Mouse (Mus musculus) embryonic facial prominence, embryonic 12.5 days (tissue): ENCODE results near the gene Lrrc1. TPM values are rescaled to one million over a fixed set of nuclear protein-coding genes. Genes with fewer than 3 reads are reported as not detected.
"Not testable (repeated sequence)": the region's sequence is repeated elsewhere in the genome, so short reads cannot be mapped to it uniquely, and the experiment has no call there.

Source experiments
- ATAC-seq: fragments of 200-750 bp; cut with Nextera tagmentation; 2 replicates; pipeline ENCODE4 v1.8.0; 2017; ENCODE audit not compliant: insufficient number of reproducible peaks, insufficient read depth, low FRiP score, low TSS enrichment
- H3K27ac ChIP-seq: fragments of 300-500 bp; sonication (generic); 2 replicates; pipeline ENCODE4 v1.5.1; 2016; ENCODE audit warnings: mild to moderate bottlenecking
- H3K27me3 ChIP-seq: fragments of 300-500 bp; sonication (generic); 2 replicates; pipeline ENCODE4 v1.6.1; 2016; ENCODE audit warnings: mild to moderate bottlenecking, moderate library complexity
- H3K36me3 ChIP-seq: fragments of 300-500 bp; sonication (generic); 2 replicates; pipeline ENCODE4 v1.6.1; 2016; ENCODE audit warnings: mild to moderate bottlenecking
- H3K4me1 ChIP-seq: fragments of 300-500 bp; sonication (generic); 2 replicates; pipeline ENCODE4 v1.6.1; 2016
- H3K4me2 ChIP-seq: fragments of 300-500 bp; sonication (generic); replicated peaks from 2 replicates; pipeline ENCODE4 v1.6.1; 2016; ENCODE audit warnings: mild to moderate bottlenecking, moderate library complexity
- H3K4me3 ChIP-seq: fragments of 300-500 bp; sonication (generic); 2 replicates; pipeline ENCODE4 v1.5.1; 2016; ENCODE audit warnings: mild to moderate bottlenecking
- H3K9ac ChIP-seq: fragments of 300-500 bp; sonication (generic); 2 replicates; pipeline ENCODE4 v1.6.1; 2016; ENCODE audit warnings: mild to moderate bottlenecking, moderate library complexity
- H3K9me3 ChIP-seq: fragments of 300-500 bp; sonication (generic); 2 replicates; pipeline ENCODE4 v1.6.1; 2016; ENCODE audit warnings: mild to moderate bottlenecking, moderate library complexity
- WGBS: fragments of 180-500 bp; shearing (Covaris S2); methylation state at CpG from one replicate; pipeline ENCODE4 v1.1.7; 2016; 5-methylcytosine and 5-hydroxymethylcytosine counted together
- polyA plus RNA-seq: library from polyadenylated mRNA; unstranded; fragments of >200 nt; fragmentation: Nextera tagmentation; extraction: Ambion mirVana; gene quantifications from 2 replicates; pipeline ENCODE4 v1.2.1, GENCODE M21; 2016

Gene Lrrc1
- polyA plus RNA-seq: 15.2 and 16.0 TPM in 2 replicates

DNA sequence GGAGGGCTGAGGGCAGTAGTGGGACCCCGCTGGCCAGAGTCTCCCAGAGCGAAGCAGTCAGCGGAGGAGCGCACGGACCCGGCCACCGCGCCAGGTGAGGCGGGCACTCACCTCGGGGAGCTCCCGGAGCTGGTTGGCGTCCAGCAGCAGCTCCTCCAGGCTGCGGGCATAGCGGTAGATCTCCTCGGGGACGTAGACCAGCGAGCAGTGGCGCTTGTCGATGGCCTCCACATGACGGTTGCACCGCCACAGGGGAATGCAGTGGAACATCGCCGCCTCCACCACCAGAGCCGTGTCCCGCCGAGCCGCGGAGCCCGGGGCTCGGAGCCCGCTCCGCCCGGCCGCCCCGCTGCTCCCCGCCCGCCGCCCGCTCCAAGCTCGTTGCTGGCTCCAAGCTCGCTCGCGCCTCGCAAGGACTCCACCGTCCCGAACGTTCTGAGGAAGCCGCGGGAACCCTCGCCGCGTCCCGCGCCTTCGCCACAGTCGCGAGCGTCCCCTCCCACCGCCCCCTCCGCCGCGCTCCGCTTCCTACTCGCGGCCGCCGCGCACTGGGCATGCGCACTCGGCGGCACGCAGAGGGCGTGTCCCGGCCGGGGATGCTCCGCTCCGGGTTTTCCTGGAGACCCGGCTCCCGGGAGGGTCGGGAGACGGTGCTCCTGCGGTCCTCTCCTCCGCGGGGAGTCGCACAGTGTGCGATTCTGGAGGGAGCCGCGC is at the start of gene Lrrc1:
Gene Lrrc1, minus strand, starts transcription at position 517 of the 714 bp plus-strand sequence.
- H3K4me3 ChIP-seq: peak within 1 kb of the TSS; percentile 75
- 0 out of 2 replicates have a peak, but pooled peaks cover 5% of the 10 kb centered on the region for H3K4me1 ChIP-seq
- peak; percentile 85 for ATAC-seq
- peak within 1 kb of the TSS; percentile 79 for H3K9ac ChIP-seq
- peak within 1 kb of the TSS; percentile 95 for H3K4me2 ChIP-seq
- H3K27ac ChIP-seq: peak within 1 kb of the TSS; percentile 83
- no peaks in the 10 kb centered on the region for H3K27me3 ChIP-seq
- no peaks in the 10 kb centered on the region for H3K36me3 ChIP-seq
- no peaks in the 10 kb centered on the region for H3K9me3 ChIP-seq
- under 1% methylated on average over 88 of the region's 88 CpGs for WGBS

DNA sequence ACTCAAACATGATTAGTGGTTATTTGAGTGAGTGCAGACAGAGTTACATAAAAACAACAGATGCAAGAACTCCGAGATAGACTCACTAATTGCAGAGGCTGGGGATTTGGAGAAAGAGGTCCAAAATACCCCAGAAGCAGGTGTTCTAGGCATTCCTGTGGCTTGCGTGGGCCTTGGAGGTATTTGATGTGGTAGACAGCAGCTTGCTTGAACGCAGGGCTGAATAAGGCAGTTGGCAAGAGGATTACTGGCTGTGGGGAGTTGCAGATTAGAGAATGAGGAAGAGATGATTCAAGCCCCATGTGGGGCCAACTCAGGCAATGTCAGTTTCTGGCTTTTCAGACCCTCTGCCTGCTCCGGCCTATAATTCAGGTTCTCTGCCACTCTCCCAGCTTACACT is 47.8 kb upstream of the Lrrc1 start:
- no peak overlapping the region for H3K4me2 ChIP-seq
- H3K9ac ChIP-seq: no peak overlapping the region
- no peak overlapping the region for H3K4me3 ChIP-seq
- ATAC-seq: peak; percentile 52; the same call in 1 of the 2 replicates
- H3K36me3 ChIP-seq: no peaks in the 10 kb centered on the region
- no peak overlapping the region for H3K27ac ChIP-seq
- no peaks in the 10 kb centered on the region for H3K9me3 ChIP-seq
- H3K4me1 ChIP-seq: no peaks in the 10 kb centered on the region; the same call in 1 of the 2 replicates
- 55% methylated on average over 4 of the region's 4 CpGs for WGBS
- H3K27me3 ChIP-seq: 0 out of 2 replicates have a peak, but pooled peaks cover 5% of the 10 kb centered on the region

DNA sequence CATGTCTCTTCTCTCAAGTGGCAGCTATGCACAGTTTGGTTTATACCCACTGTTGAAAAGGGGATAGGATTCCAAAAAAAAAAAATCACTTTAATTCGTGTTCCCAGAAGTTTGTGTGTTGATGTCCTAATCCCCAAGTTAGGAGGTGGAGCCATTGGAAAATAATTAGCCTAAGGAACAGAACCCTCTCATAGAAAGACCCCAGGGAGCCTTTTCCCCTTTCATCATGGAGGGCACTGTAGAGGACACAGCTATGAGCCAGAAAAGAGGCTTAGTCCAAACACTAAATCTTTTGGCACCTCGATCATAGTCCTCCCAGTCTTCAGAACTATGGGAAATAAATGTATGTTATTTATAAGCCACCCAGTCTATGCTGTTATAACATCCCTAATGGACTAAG is 44.8 kb upstream of the Lrrc1 start:
- H3K4me1 ChIP-seq: no peaks in the 10 kb centered on the region
- H3K9me3 ChIP-seq: no peaks in the 10 kb centered on the region
- no peak for ATAC-seq
- no peak overlapping the region for H3K4me3 ChIP-seq
- no peak overlapping the region for H3K9ac ChIP-seq
- no peaks in the 10 kb centered on the region for H3K27me3 ChIP-seq
- 52% methylated on average over 2 of the region's 2 CpGs for WGBS
- no peaks in the 10 kb centered on the region for H3K36me3 ChIP-seq
- H3K27ac ChIP-seq: no peak overlapping the region
- no peak overlapping the region for H3K4me2 ChIP-seq

DNA sequence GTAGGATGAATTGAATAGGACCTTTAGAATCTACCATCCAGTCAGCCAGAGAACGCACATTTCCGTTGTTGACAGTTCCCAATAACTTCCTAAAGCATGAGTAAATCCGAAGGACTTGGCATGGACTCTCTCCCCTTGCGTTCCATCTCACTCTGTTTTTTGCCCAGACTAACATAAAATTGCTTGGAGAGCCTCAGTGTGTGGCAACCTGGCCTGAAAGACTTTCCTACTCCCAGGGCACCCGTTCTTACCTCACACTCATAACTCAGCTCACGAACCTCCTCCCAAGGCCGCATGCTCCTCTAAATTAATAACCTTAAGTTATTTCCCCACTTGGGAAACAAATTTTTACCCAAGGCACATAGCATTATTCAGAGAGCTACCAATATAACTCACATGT is 42.9 kb upstream of the Lrrc1 start:
- ATAC-seq: no peak
- Histone ChIP-seq H3K4me2 (no peak overlapping the region), H3K27ac (no peak overlapping the region), H3K27me3 (no peaks in the 10 kb centered on the region), H3K9ac (no peak overlapping the region), H3K9me3 (no peaks in the 10 kb centered on the region), H3K4me3 (no peak overlapping the region), H3K36me3 (no peaks in the 10 kb centered on the region), H3K4me1 (no peaks in the 10 kb centered on the region)
- WGBS: 85% methylated on average over 7 of the region's 7 CpGs

DNA sequence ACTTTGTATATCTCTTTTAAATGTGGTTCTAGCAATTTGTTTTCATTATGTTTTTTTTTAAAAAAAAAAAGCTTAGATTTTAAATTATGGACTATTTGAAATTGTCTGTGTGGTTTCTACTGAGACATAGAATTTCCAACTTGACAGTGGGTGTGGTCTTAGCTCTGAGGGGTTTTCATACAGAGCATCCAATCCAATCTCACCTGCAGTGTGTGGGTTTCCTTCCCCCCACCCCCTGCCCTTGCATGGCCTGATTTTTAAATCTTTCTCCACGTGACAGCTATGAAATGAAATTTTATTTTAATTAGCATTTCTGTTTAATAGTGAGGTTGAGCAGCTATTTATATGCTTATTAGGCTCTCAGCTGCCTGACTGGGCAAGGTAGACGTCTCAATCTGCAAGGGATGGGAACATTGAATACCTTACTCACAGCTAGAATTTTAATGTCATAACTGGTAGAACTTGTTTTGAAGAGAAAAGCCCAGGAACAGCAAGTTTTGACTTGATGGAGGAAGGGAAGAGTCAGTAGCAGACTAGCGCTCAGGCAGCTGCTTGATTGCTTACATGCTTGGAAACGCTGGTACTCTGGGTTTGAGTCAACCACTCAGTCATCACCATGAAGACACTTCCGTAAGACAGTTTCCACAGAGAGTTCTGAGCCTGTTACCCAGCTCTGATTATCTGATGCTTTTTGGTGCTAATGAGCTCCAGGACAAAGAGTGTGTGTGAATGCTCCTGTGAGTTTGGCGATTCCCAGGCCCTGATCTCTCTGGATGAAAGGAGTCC is 42.3 kb upstream of the Lrrc1 start:
- Histone ChIP-seq H3K36me3 (no peaks in the 10 kb centered on the region), H3K27ac (no peak overlapping the region), H3K4me1 (no peaks in the 10 kb centered on the region), H3K9ac (no peak overlapping the region), H3K4me3 (no peak overlapping the region), H3K27me3 (no peaks in the 10 kb centered on the region), H3K9me3 (no peaks in the 10 kb centered on the region), H3K4me2 (no peak overlapping the region)
- ATAC-seq: no peak
- WGBS: 60% methylated on average over 6 of the region's 6 CpGs

DNA sequence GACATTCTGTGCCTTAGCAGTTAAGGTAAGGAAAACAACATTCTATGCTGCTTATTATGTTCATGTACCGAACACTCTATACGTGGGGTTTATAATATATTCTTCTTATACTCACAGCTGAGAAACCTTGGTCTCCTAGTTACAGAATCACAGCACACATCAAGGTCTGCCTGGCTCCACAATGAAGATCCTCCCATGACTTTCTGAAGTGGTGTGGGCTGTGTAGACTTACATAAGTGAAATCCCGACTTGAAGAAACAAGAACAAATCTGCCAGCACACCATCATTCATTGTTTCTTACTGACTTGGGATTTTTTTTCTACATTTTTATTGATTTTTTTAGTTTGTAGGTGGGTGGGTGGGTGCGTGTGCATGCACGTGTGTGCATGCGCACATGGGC is 40.1 kb upstream of the Lrrc1 start:
- no peak for ATAC-seq
- 92% methylated on average over 6 of the region's 6 CpGs for WGBS
- Histone ChIP-seq H3K4me3 (no peak overlapping the region), H3K27ac (no peak overlapping the region), H3K36me3 (no peaks in the 10 kb centered on the region), H3K4me1 (no peaks in the 10 kb centered on the region), H3K27me3 (no peaks in the 10 kb centered on the region), H3K9ac (no peak overlapping the region), H3K4me2 (no peak overlapping the region), H3K9me3 (no peaks in the 10 kb centered on the region)

DNA sequence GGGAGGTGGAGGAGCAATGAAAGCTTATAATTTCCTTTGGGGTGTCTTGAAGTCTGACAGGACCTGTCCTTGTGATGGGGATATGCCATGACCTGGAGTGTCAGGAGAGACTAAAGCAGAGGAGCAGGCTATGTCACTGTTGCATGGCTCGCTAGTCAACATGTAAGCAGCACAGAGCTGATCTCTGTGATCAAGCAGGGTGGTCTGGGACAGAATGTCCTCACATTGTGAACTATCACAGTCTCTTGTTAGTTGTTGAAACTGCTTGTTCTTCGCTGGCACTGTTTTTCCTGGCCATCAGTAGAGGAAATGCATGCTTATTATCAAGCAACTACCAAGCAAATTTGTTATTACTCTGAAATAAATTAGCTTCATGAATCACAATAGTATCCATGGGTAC is 38.6 kb upstream of the Lrrc1 start:
- Histone ChIP-seq H3K9ac (no peak overlapping the region), H3K4me2 (no peak overlapping the region), H3K36me3 (no peaks in the 10 kb centered on the region), H3K27me3 (no peaks in the 10 kb centered on the region), H3K4me1 (no peaks in the 10 kb centered on the region), H3K27ac (no peak overlapping the region), H3K9me3 (no peaks in the 10 kb centered on the region), H3K4me3 (no peak overlapping the region)
- 77% methylated on average over 2 of the region's 2 CpGs for WGBS
- ATAC-seq: no peak

DNA sequence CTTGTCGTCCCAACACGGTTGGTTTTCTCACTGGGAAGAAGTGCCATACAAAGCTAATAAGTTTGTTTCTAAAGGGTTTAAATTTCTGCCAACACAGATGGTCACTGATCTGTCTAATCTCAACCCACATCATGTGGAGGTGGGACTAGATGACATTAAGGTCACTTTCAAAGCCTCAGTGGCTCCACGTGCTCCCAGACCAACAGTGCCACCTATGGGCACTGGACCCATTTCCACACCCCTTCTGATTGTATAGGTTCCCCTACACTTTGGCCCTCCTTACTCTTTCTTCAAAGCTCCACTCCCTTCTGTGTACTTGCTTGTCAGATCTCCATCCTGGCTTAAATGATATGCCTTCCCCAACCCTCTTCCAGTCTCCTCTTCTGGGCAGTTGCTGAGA is 35.2 kb upstream of the Lrrc1 start:
- no peak for ATAC-seq
- Histone ChIP-seq H3K4me3 (no peak overlapping the region), H3K4me1 (no peaks in the 10 kb centered on the region), H3K4me2 (no peak overlapping the region), H3K27ac (no peak overlapping the region), H3K27me3 (no peaks in the 10 kb centered on the region), H3K9me3 (no peaks in the 10 kb centered on the region), H3K36me3 (no peaks in the 10 kb centered on the region), H3K9ac (no peak overlapping the region)
- 56% methylated on average over 3 of the region's 3 CpGs for WGBS

DNA sequence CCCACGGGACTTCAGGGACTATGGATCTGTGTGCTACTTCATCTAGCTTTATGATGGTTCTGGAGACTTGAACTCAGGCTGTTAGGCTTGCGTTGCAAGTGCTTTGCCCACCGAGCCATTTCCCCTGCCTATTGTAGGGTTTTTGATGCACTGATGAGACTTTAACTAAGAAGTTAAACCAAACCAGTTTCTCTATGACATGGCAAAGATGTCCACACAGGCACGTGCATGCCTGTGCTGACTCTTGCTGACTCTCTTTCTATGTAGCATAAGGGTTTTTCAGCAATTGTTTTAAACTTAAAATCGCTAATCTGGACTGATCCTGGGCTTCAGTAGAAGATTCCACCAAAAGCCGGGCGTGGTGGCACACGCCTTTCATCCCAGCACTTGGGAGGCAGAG is 33.3 kb upstream of the Lrrc1 start:
- 92% methylated on average over 8 of the region's 8 CpGs for WGBS
- H3K4me2 ChIP-seq: no peak overlapping the region
- no peaks in the 10 kb centered on the region for H3K36me3 ChIP-seq
- H3K4me1 ChIP-seq: no peaks in the 10 kb centered on the region
- no peaks in the 10 kb centered on the region for H3K9me3 ChIP-seq
- no peak for ATAC-seq
- no peak overlapping the region for H3K27ac ChIP-seq
- H3K9ac ChIP-seq: no peak overlapping the region
- no peak overlapping the region for H3K4me3 ChIP-seq
- H3K27me3 ChIP-seq: no peaks in the 10 kb centered on the region

DNA sequence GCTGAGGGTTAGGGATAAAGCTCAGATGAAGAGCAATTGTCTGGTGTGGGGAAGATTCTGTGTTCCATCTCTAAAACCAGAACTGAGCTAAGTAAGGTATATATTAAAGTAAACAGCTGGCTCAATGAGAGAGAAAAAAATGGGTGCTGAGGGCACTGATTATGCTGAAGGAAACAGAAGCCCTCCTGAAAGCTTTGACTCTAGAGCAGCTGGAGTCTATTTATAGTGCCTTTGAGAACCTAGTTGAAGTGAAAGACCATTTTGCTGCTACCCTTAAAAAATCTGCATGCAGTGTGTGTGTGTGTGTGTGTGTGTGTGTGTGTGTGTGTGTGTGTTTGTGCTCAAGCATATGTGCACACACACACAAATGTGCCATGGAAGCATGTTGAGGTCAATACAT is 32.7 kb upstream of the Lrrc1 start:
- Histone ChIP-seq H3K4me2 (no peak overlapping the region), H3K27ac (no peak overlapping the region), H3K36me3 (no peaks in the 10 kb centered on the region), H3K27me3 (no peaks in the 10 kb centered on the region), H3K9me3 (no peaks in the 10 kb centered on the region), H3K9ac (no peak overlapping the region), H3K4me3 (no peak overlapping the region), H3K4me1 (no peaks in the 10 kb centered on the region)
- ATAC-seq: no peak

DNA sequence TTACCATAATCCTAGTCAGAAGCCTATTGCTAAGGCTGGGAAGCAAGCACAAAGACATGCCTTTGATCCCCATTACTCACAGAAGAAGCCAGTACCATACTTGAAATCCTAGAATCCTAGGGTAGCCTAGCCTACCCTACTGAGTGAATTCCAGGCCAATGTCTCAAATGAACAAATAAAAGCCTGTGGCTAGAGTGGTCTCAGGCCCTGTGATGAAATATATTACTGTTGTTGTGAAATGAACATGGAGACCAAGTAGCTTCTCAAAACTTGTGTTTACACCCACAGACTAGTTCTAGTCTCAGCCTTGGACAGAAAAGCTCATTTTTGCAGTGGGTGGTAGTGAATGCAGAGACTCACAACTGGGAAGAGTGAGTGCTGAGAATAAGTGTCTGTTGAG is 31.6 kb upstream of the Lrrc1 start:
- H3K4me3 ChIP-seq: no peak overlapping the region
- H3K27ac ChIP-seq: no peak overlapping the region
- no peaks in the 10 kb centered on the region for H3K9me3 ChIP-seq
- ATAC-seq: no peak
- no peaks in the 10 kb centered on the region for H3K27me3 ChIP-seq
- no peaks in the 10 kb centered on the region for H3K36me3 ChIP-seq
- no peaks in the 10 kb centered on the region for H3K4me1 ChIP-seq
- H3K9ac ChIP-seq: no peak overlapping the region
- no peak overlapping the region for H3K4me2 ChIP-seq

DNA sequence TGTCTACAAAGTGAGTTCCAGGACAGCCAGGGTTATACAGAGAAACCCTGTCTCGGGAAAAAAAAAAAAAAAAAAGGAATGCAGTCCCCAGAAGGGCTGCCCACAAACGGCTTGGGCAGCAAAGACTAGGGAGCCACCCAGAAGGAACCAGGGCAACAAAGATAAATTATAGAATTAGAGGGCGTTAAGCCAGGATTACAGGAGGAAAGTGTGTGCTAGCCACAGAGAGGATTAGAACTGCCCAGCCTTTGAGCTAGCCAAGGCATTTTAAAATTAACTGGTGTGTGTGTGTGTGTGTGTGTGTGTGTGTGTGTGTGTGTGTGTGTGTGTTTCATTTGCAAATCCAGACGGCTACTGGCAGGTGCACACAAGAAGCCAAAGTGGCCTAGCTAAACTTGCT is 30.3 kb upstream of the Lrrc1 start:
- H3K4me3 ChIP-seq, H3K27me3 ChIP-seq, H3K36me3 ChIP-seq, H3K4me2 ChIP-seq, H3K27ac ChIP-seq, H3K9me3 ChIP-seq, H3K4me1 ChIP-seq, ATAC-seq, H3K9ac ChIP-seq: not testable (repeated sequence)
- WGBS: 47% methylated on average over 4 of the region's 4 CpGs
